Mouse (Mus musculus) lung, embryonic 16.5 days (tissue): ENCODE results near the gene Cntrob. TPM values are rescaled to one million over a fixed set of nuclear protein-coding genes. Genes with fewer than 3 reads are reported as not detected.

Source experiments
- ATAC-seq: fragments of 200-750 bp; cut with Nextera tagmentation; 2 replicates; pipeline ENCODE4 v1.8.0; 2017; ENCODE audit warnings: low read depth, mild to moderate bottlenecking, moderate library complexity
- H3K27ac ChIP-seq: fragments of 300-500 bp; sonication (generic); 2 replicates; pipeline ENCODE4 v1.5.1; 2014; ENCODE audit warnings: mild to moderate bottlenecking, control low read depth, low read length
- H3K27me3 ChIP-seq: fragments of 300-500 bp; sonication (generic); 2 replicates; pipeline ENCODE4 v1.6.1; 2014; ENCODE audit warnings: low read depth, low read length, mixed read lengths; ENCODE audit not compliant: control insufficient read depth, insufficient read depth
- H3K36me3 ChIP-seq: fragments of 300-500 bp; sonication (generic); 2 replicates; pipeline ENCODE4 v1.6.1; 2014; ENCODE audit warnings: low read length; ENCODE audit not compliant: control insufficient read depth, insufficient read depth
- H3K4me1 ChIP-seq: fragments of 300-500 bp; sonication (generic); replicated peaks from 2 replicates; pipeline ENCODE4 v1.6.1; 2014; ENCODE audit warnings: low read length, mixed read lengths; ENCODE audit not compliant: control insufficient read depth, insufficient read depth
- H3K4me2 ChIP-seq: fragments of 300-500 bp; sonication (generic); 2 replicates; pipeline ENCODE4 v1.6.1; 2014; ENCODE audit warnings: low read depth, low read length, control low read depth
- H3K4me3 ChIP-seq: fragments of 300-500 bp; sonication (generic); 2 replicates; pipeline ENCODE4 v1.5.1; 2014; ENCODE audit warnings: mild to moderate bottlenecking, low read length, control low read depth
- H3K9ac ChIP-seq: fragments of 300-500 bp; sonication (generic); 2 replicates; pipeline ENCODE4 v1.6.1; 2014; ENCODE audit warnings: low read length, control low read depth
- H3K9me3 ChIP-seq: fragments of 300-500 bp; sonication (generic); 2 replicates; pipeline ENCODE4 v1.6.1; 2016; ENCODE audit warnings: low read length; ENCODE audit not compliant: control insufficient read depth
- WGBS: fragments of 180-500 bp; shearing (Covaris S2); extraction: QIAGEN DNeasy Blood & Tissue Kit; methylation state at CpG from one replicate; pipeline ENCODE4 v1.1.7; 2014; 5-methylcytosine and 5-hydroxymethylcytosine counted together
- polyA plus RNA-seq: library from polyadenylated mRNA; unstranded; fragments of >200 nt; fragmentation: Nextera tagmentation; extraction: Ambion mirVana; gene quantifications from 2 replicates; pipeline ENCODE4 v1.2.1, GENCODE M21; 2015

Cntrob gene
- polyA plus RNA-seq, 1 experiment from 2014 or later, result 28.7 TPM

GRCm38 (mm10) chr11:69356544-69356943 lies 33.0 kb upstream of the Cntrob start:
- Histone ChIP-seq H3K27ac (no peak overlapping the region), H3K36me3 (peaks cover 85% of the 10 kb centered on the region), H3K27me3 (no peaks in the 10 kb centered on the region), H3K9ac (no peak overlapping the region), H3K4me1 (no peaks in the 10 kb centered on the region), H3K4me3 (no peak overlapping the region), H3K9me3 (no peaks in the 10 kb centered on the region), H3K4me2 (no peak overlapping the region)
- WGBS, result 86% methylated on average over 5 of the region's 5 CpGs
- ATAC-seq, result no peak

- H3K9me3 ChIP-seq, result no peaks in the 10 kb centered on the region
- H3K27ac ChIP-seq, result no peak overlapping the region
- 79% methylated on average over 26 of the region's 26 CpGs for WGBS
- no peak overlapping the region for H3K4me3 ChIP-seq
- no peaks in the 10 kb centered on the region for H3K27me3 ChIP-seq
- no peaks in the 10 kb centered on the region; the same call in 1 of the 2 replicates for H3K4me1 ChIP-seq
- peaks cover 63% of the 10 kb centered on the region for H3K36me3 ChIP-seq
- H3K4me2 ChIP-seq, result no peak overlapping the region
- H3K9ac ChIP-seq, result no peak overlapping the region
- peak; percentile 7; the same call in 1 of the 2 replicates for ATAC-seq
These were observed 22.9 kb upstream of the Cntrob start for GRCm38 (mm10) chr11:69346441-69346840.

- Histone ChIP-seq H3K9ac (peak within 1 kb of the TSS; percentile 76), H3K4me2 (peak within 1 kb of the TSS; percentile 96), H3K27ac (peak within 1 kb of the TSS; percentile 52; the same call in 1 of the 2 replicates), H3K9me3 (no peaks in the 10 kb centered on the region), H3K4me1 (peaks cover 12% of the 10 kb centered on the region), H3K4me3 (peak within 1 kb of the TSS; percentile 65), H3K36me3 (peaks cover 20% of the 10 kb centered on the region; the same call in 1 of the 2 replicates), H3K27me3 (no peaks in the 10 kb centered on the region)
- peak; percentile 93 for ATAC-seq
- 1% methylated on average over 99 of the region's 99 CpGs for WGBS
These were observed 16.9 kb upstream of the Cntrob start, which contains the start of gene Rnf227 for GRCm38 (mm10) chr11:69340161-69341131. Gene Rnf227 (plus strand): TSS chr11:69340461.

- H3K9me3 ChIP-seq, result no peaks in the 10 kb centered on the region
- peaks cover 15% of the 10 kb centered on the region for H3K4me1 ChIP-seq
- H3K4me2 ChIP-seq, result no peak overlapping the region
- no peak for ATAC-seq
- no peaks in the 10 kb centered on the region for H3K27me3 ChIP-seq
- no peak overlapping the region for H3K9ac ChIP-seq
- H3K4me3 ChIP-seq, result no peak overlapping the region
- WGBS, result 42% methylated on average over 4 of the region's 4 CpGs
- no peaks in the 10 kb centered on the region for H3K36me3 ChIP-seq
- H3K27ac ChIP-seq, result no peak overlapping the region
These were observed 11.2 kb upstream of the Cntrob start for GRCm38 (mm10) chr11:69334796-69335195.

- Histone ChIP-seq H3K9me3 (no peaks in the 10 kb centered on the region), H3K27me3 (no peaks in the 10 kb centered on the region), H3K36me3 (no peaks in the 10 kb centered on the region), H3K4me1 (peaks cover 15% of the 10 kb centered on the region), H3K27ac (no peak overlapping the region), H3K4me3 (no peak overlapping the region), H3K4me2 (no peak overlapping the region), H3K9ac (no peak overlapping the region)
- WGBS, result 51% methylated on average over 3 of the region's 3 CpGs
- no peak for ATAC-seq
These were observed 10.3 kb upstream of the Cntrob start for GRCm38 (mm10) chr11:69333922-69334321.

- 27% methylated on average over 8 of the region's 8 CpGs for WGBS
- ATAC-seq, result no peak
These were observed 9.2 kb upstream of the Cntrob start for GRCm38 (mm10) chr11:69332713-69333253.

GRCm38 (mm10) chr11:69331929-69332405 lies 8.4 kb upstream of the Cntrob start:
- peak; percentile 82 for ATAC-seq
- no peaks in the 10 kb centered on the region for H3K9me3 ChIP-seq
- peak overlapping the region; percentile 44 for H3K27ac ChIP-seq
- H3K36me3 ChIP-seq, result no peaks in the 10 kb centered on the region
- under 1% methylated on average over 24 of the region's 24 CpGs for WGBS
- H3K27me3 ChIP-seq, result peaks cover 9% of the 10 kb centered on the region
- H3K4me2 ChIP-seq, result peak overlapping the region; percentile 79
- peaks cover 17% of the 10 kb centered on the region for H3K4me1 ChIP-seq
- peak overlapping the region; percentile 64 for H3K4me3 ChIP-seq
- peak overlapping the region; percentile 78 for H3K9ac ChIP-seq

More at GRCm38 (mm10) chr11:69332713-69333253, 9.2 kb upstream of the Cntrob start:
- Histone ChIP-seq H3K36me3 (no peaks in the 10 kb centered on the region), H3K4me1 (peaks cover 15% of the 10 kb centered on the region), H3K27ac (0 out of 2 replicates have a peak overlapping the region, but pooled peaks have one; percentile 2), H3K4me2 (peak overlapping the region; percentile 79), H3K27me3 (peaks cover 4% of the 10 kb centered on the region), H3K4me3 (no peak overlapping the region), H3K9me3 (no peaks in the 10 kb centered on the region), H3K9ac (peak overlapping the region; percentile 78)

- Histone ChIP-seq H3K4me3 (no peak overlapping the region), H3K9me3 (no peaks in the 10 kb centered on the region), H3K27ac (no peak overlapping the region), H3K9ac (no peak overlapping the region; the same call in 1 of the 2 replicates), H3K4me2 (peak overlapping the region; percentile 79), H3K27me3 (peaks cover 13% of the 10 kb centered on the region), H3K4me1 (peaks cover 23% of the 10 kb centered on the region), H3K36me3 (no peaks in the 10 kb centered on the region)
- WGBS, result 85% methylated on average over 6 of the region's 6 CpGs
- no peak for ATAC-seq
These were observed 7.6 kb upstream of the Cntrob start for GRCm38 (mm10) chr11:69331152-69331551.

- Histone ChIP-seq H3K27me3 (peaks cover 13% of the 10 kb centered on the region), H3K9ac (no peak overlapping the region), H3K27ac (no peak overlapping the region), H3K4me1 (peaks cover 32% of the 10 kb centered on the region), H3K36me3 (no peaks in the 10 kb centered on the region), H3K4me2 (no peak overlapping the region), H3K4me3 (no peak overlapping the region), H3K9me3 (no peaks in the 10 kb centered on the region)
- no peak for ATAC-seq
- WGBS, result 88% methylated on average over 6 of the region's 6 CpGs
These were observed 4.9 kb upstream of the Cntrob start for GRCm38 (mm10) chr11:69328517-69328916.
